Mouse (Mus musculus): Measurements from ENCODE around the gene Mllt11. TPM values are rescaled to one million over a fixed set of nuclear protein-coding genes. Genes with fewer than 3 reads are reported as not detected.
"Not testable (repeated sequence)": the region's sequence is repeated elsewhere in the genome, so short reads cannot be mapped to it uniquely, and the experiment has no call there.

Mllt11 gene
- polyA plus RNA-seq, 1 experiment from 2014 or later, result 17.1 TPM

DNA sequence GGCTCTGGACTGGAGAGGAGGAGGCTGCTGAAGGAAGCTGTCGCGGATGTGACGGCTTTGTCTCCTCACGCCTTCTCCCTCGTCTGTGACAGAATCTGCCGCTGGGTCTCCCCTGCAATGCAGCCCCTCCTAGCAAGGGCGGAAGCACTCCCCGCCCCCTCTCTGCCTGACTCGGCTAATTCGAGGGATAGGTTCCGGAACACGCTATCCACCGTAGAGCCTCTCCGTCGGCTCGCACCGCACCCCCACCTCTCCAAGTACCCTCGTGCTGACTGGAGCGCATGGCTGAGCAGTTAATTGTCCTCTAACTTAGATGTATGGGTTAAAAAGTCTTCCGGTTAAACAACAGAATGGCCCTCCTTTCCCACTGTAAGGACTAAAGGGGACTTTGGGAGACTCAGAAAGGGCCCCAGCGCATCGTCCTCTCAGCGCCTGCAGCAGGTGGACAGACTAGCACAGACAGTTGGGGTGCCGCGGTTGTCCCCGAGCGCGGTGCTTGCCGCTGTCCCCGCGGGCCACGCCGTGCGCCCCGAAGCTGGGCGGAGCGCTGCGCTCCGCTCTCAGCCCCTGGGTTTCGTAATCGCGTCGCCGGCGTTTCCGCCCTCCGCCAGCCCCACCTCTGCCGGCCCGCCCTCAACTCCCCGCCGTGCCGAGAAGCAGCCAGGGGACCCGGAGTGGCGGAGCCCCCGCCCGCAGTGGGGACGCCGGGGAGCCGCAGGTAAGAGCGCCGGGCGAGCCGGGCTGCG, 3.6 kb downstream of the Mllt11 start, which contains the start of gene Cdc42se1:
Cdc42se1 (plus strand) TSS at position 585 of the 746 bp plus-strand sequence.
- Histone ChIP-seq H3K4me3 (peak within 1 kb of the TSS; percentile 85), H3K4me1 (peaks cover 43% of the 10 kb centered on the region), H3K36me3 (peaks cover 46% of the 10 kb centered on the region), H3K9me3 (no peaks in the 10 kb centered on the region), H3K27ac (peak within 1 kb of the TSS; percentile 96), H3K4me2 (replicated peaks) (peak within 1 kb of the TSS; percentile 93), H3K27me3 (no peaks in the 10 kb centered on the region), H3K9ac (peak within 1 kb of the TSS; percentile 91)
- ATAC-seq (ENCODE audit: low FRiP score, low read depth), result peak; percentile 92
- 1% methylated on average over 64 of the region's 64 CpGs for WGBS

DNA sequence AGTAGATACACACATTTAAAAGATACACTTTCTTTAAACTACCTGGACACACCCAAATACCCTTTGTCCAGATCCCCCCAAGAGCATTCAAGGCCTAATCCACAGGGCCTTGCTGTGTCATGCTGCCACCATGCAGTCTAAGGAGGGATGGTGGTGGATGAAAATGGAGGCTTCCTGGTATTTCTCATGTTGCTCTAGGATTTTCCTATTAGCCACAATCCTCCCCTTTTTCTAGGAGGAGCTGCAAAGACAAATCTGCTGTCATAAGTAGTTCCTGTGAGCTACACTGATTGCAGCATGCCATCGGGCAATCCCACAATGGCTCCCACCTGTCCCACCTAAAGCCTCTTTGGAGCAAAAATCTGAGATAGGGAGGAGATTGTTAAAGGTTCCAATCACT, 4.8 kb downstream of the Mllt11 start:
- H3K4me2 ChIP-seq (replicated peaks), result peak overlapping the region; percentile 93
- no peaks in the 10 kb centered on the region for H3K9me3 ChIP-seq
- ATAC-seq (ENCODE audit: low FRiP score, low read depth), result no peak
- H3K4me1 ChIP-seq, result peaks cover 43% of the 10 kb centered on the region
- peak overlapping the region; percentile 91 for H3K9ac ChIP-seq
- H3K36me3 ChIP-seq, result peaks cover 46% of the 10 kb centered on the region
- peak overlapping the region; percentile 85 for H3K4me3 ChIP-seq
- WGBS, result 28% methylated on average over 1 of the region's 1 CpGs
- H3K27me3 ChIP-seq, result no peaks in the 10 kb centered on the region
- H3K27ac ChIP-seq, result peak overlapping the region; percentile 96; the same call in 1 of the 2 replicates

DNA sequence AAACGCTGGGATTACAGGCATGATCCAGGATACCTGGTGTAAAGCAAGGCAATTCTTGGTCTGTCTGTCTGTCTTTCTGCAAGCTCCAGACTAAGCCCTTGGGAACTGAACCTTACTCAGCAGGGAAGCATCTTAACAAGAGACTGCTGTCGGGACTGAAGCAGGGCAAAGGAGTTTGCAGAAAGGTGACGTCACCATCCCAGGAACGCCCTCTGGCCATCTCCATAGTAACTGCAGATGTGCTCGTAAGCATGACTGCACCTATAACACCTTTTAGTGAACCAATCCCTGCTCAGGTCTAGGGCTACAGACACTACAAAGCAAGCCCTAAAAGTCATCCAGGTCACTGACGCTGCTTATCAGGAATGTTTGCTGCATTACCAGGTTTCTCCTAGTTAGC, 7.7 kb downstream of the Mllt11 start:
- Histone ChIP-seq H3K4me1 (peaks cover 22% of the 10 kb centered on the region), H3K4me3 (no peak overlapping the region), H3K36me3 (peaks cover 58% of the 10 kb centered on the region), H3K27ac (no peak overlapping the region), H3K27me3 (no peaks in the 10 kb centered on the region), H3K9me3 (no peaks in the 10 kb centered on the region), H3K4me2 (replicated peaks) (no peak overlapping the region; the same call in 1 of the 2 replicates), H3K9ac (no peak overlapping the region; the same call in 1 of the 2 replicates)
- 27% methylated on average over 6 of the region's 6 CpGs for WGBS
- ATAC-seq (ENCODE audit: low FRiP score, low read depth), result no peak

DNA sequence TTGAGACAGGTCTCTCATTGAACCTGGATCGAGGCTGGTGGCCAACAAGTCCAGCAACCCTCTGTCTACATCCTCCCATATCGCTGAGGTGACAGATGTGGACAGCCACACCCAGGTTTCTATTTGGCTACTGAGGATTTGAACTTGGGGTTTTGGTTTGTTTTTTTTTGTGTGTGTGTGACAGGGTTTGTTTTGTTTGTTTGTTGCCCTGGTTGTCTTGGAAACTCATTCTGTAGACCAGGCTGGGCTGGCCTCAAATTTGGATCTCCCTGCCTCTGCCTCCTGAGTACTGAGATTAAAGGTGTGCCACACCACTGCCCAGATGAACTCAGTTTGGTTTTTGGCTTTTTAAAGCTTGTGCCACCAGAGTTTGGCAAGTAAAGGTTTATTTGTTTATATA, 8.9 kb downstream of the Mllt11 start:
- WGBS, result 95% methylated on average over 2 of the region's 2 CpGs
- Histone ChIP-seq H3K9me3 (no peaks in the 10 kb centered on the region), H3K4me3 (no peak overlapping the region), H3K27ac (no peak overlapping the region), H3K4me1 (peaks cover 27% of the 10 kb centered on the region), H3K4me2 (replicated peaks) (no peak overlapping the region), H3K27me3 (no peaks in the 10 kb centered on the region), H3K36me3 (peaks cover 64% of the 10 kb centered on the region), H3K9ac (no peak overlapping the region)
- ATAC-seq (ENCODE audit: low FRiP score, low read depth), result no peak

DNA sequence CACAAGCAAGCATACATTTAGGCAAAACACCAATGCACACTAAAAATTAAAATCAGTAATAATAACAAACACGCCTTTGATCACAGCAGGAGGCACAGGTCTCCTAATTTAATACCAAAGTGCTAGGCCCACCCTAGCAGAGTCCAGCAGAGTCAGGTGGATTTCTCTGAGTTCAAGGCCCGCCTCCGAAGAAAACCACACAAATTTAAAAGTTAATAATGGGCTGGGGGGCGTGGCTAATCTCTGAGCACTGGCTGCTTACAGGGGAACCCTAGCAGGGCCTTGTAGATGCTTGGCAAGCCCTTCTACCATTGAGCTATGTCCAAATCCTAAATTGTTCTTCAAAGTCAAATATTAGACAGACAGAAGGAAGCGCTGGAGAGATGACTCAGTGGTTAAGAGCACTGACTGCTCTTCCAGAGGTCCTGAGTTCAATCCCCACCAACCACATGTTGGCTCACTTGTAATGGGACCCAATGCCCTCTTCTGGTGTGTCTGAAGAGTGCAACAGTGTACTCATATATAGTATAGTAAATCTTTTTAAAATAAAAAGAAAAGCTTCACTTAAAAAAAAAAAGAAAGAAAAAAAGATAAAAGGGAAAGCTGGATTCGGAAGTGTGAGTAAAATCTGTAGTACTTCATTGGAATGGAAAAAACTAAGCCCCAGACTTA, 13.4 kb downstream of the Mllt11 start:
- H3K27me3 ChIP-seq, result no peaks in the 10 kb centered on the region
- peak overlapping the region; percentile 70 for H3K4me3 ChIP-seq
- H3K4me1 ChIP-seq, result peaks cover 13% of the 10 kb centered on the region
- peak overlapping the region; percentile 92 for H3K9ac ChIP-seq
- 78% methylated on average over 6 of the region's 6 CpGs for WGBS
- peak overlapping the region; percentile 100 for H3K27ac ChIP-seq
- no peaks in the 10 kb centered on the region for H3K9me3 ChIP-seq
- peak overlapping the region; percentile 71 for H3K4me2 ChIP-seq (replicated peaks)
- peaks cover 60% of the 10 kb centered on the region for H3K36me3 ChIP-seq
- ATAC-seq (ENCODE audit: low FRiP score, low read depth), result no peak

DNA sequence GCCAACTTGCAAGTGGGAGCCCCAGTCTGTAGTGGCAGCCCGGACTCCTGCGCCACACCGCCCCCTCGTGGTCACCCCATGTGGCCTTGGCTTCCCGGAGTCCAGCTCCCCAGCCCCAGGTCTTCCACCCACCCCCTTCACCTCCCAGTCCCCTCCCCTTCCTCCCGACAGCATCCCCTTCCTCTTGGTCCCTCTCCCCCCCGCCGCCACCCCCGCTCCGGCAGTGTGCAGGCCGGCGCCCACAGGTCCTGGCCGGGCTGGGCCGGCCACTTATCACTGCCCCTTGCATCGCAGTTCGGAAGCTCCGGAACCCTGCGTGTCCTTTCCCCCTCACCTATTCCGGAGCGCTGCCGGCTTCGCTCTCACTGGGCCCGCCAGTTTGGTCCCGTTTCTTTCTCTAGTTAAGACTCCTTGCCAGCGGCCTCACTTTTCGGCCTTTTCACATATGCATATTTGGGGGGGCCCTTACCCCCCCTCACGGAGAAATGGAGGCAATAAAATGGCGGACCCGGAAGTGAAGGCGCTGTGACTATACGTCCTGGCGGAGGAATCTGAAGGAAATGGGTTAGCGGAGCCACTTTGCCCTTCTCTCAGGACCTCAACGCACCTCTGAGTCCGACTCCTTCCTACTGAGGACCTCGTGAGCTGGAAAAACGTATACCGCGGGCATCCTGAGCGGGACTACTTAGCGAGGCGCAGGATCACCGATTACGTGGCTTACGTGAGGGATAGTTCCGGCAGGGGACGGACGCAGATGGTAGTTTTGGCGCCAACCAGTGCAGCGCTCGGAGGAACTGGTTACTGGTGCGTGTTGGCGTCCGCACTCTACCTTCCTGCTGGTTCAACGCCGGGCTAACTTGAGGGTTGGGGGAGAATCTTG, 14.5 kb downstream of the Mllt11 start, which contains the start of gene Gabpb2:
Gabpb2 (minus strand) TSS at position 662 of the 880 bp plus-strand sequence.
- Histone ChIP-seq H3K27ac (peak within 1 kb of the TSS; percentile 100), H3K36me3 (peaks cover 50% of the 10 kb centered on the region)
- under 1% methylated on average over 55 of the region's 56 CpGs for WGBS

DNA sequence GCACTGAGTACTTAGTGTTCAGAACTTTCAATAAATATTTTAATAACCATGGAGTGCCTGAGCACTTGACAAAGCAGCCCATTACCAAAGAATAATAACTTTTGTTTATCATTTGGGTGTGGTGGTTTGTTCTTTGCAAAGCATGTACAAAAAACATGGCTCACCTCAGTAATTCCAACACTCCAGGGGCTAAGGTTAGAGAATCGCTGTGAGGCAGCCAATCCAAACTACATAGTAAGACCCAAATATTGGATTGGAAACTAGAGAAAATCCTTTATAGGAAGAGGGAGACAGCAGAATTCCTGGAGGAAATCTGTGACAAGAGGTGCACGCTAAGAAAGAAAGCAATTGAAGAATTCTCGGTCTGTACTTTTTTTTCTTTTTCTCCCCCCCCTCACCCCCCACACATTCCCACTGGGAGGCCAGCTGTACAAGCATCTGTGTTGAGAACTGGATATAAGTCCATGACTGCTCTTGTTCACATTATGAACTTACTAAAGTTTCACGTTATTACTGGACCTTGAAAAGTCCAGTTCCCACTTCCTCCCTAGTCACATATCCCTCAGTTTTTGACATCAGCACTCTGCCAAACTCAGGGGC, 15.2 kb downstream of the Mllt11 start:
- H3K27me3 ChIP-seq, result no peaks in the 10 kb centered on the region
- 12% methylated on average over 4 of the region's 4 CpGs for WGBS
- peak overlapping the region; percentile 100 for H3K27ac ChIP-seq
- H3K4me1 ChIP-seq, result peaks cover 13% of the 10 kb centered on the region
- H3K4me2 ChIP-seq (replicated peaks), result peak overlapping the region; percentile 71
- peak; percentile 43; the same call in 1 of the 2 replicates for ATAC-seq (ENCODE audit: low FRiP score, low read depth)
- H3K36me3 ChIP-seq, result peaks cover 49% of the 10 kb centered on the region
- H3K9ac ChIP-seq, result peak overlapping the region; percentile 92
- peak overlapping the region; percentile 70 for H3K4me3 ChIP-seq
- H3K9me3 ChIP-seq, result no peaks in the 10 kb centered on the region

More for the DNA sequence above, 14.5 kb downstream of the Mllt11 start, which contains the start of gene Gabpb2:
- Histone ChIP-seq H3K9ac (peak within 1 kb of the TSS; percentile 92), H3K4me2 (replicated peaks) (peak within 1 kb of the TSS; percentile 71), H3K9me3 (no peaks in the 10 kb centered on the region), H3K4me1 (peaks cover 13% of the 10 kb centered on the region), H3K27me3 (no peaks in the 10 kb centered on the region), H3K4me3 (peak within 1 kb of the TSS; percentile 70)
- ATAC-seq (ENCODE audit: low FRiP score, low read depth), result peak; percentile 94

DNA sequence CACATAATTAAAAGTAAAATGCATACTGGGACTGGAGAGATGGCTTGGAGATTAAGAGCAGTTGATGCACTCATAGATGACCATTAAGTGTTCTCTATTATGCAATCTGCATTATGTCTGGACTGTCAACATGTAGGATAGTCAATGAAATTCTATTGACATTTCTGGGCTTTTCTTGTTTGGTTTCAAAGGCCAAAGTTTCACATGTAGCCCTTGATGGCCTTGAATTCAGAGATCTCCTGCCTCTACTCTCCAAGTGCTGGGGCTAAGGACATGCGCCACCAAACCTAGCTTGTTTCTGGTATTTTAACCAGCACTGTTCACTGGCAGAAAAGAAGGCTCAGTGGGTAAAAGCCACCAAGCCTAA, 18.4 kb downstream of the Mllt11 start:
- Histone ChIP-seq H3K36me3 (peaks cover 46% of the 10 kb centered on the region), H3K4me3 (no peak overlapping the region), H3K27ac (no peak overlapping the region), H3K4me1 (peaks cover 12% of the 10 kb centered on the region), H3K9me3 (no peaks in the 10 kb centered on the region), H3K4me2 (replicated peaks) (no peak overlapping the region), H3K9ac (no peak overlapping the region), H3K27me3 (no peaks in the 10 kb centered on the region)
- no peak for ATAC-seq (ENCODE audit: low FRiP score, low read depth)
- WGBS, result 94% methylated on average over 1 of the region's 1 CpGs

DNA sequence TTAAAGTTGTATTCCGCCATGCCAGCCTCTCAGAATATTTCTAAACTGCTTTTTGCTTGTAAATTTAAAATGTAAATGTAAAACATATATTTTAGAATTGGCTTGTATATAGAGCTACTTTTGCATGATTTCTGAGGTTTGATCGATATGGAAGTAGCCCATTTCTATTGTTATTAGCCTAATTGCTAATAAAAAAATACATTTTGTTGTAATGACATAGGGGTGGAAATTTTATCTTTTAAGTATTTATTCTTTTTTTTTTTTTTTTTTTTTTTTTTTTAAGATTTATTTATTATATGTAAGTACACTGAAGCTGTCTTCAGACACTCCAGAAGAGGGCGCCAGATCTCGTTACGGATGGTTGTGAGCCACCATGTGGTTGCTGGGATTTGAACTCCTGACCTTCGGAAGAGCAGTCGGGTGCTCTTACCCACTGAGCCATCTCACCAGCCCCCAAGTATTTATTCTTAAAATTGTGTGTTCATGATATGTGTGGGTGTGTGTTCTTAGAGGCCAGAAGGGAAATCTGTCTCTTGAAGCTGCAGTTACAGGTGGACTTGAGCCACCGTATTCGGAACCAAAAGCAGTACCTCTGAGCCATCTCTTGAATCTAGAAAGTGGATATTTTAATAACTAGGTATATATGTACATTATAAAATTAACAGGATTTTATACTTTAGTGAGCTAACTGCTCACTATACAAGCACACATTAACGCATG, 18.9 kb downstream of the Mllt11 start:
- ATAC-seq (ENCODE audit: low FRiP score, low read depth), result not testable (repeated sequence)

DNA sequence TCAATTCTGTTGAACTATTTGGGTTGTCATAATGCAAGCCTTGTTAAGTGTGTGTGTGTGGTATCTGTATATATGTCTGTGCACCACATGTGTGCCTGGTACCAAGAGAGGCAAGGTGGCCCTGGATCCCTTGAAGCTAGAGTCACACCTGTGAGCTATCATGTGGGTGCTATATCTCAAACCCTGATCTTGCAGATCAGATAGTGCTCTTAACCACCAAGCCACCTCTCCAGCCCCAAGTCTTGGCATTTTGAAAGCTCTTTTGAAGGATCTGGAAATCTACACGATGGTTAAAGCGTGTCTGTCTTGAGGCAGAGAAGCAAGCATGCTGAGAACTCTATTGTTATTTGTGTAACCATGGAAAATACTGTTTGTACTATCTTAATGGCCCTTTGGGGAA, 21.4 kb downstream of the Mllt11 start:
- Histone ChIP-seq H3K9me3 (no peaks in the 10 kb centered on the region), H3K9ac (no peak overlapping the region), H3K4me3 (no peak overlapping the region), H3K36me3 (peaks cover 67% of the 10 kb centered on the region), H3K27ac (no peak overlapping the region), H3K4me2 (replicated peaks) (no peak overlapping the region), H3K4me1 (no peaks in the 10 kb centered on the region), H3K27me3 (no peaks in the 10 kb centered on the region)
- 85% methylated on average over 2 of the region's 2 CpGs for WGBS
- no peak for ATAC-seq (ENCODE audit: low FRiP score, low read depth)

More for the DNA sequence above, 18.9 kb downstream of the Mllt11 start:
- not testable (repeated sequence) for H3K9me3 ChIP-seq; H3K9ac ChIP-seq; H3K4me2 ChIP-seq (replicated peaks); H3K4me3 ChIP-seq; H3K27me3 ChIP-seq; H3K4me1 ChIP-seq; H3K27ac ChIP-seq
- whole genome bisulfite sequencing, result 85% methylated on average over 9 of the region's 10 CpGs
- peaks cover 48% of the 10 kb centered on the region for H3K36me3 ChIP-seq

DNA sequence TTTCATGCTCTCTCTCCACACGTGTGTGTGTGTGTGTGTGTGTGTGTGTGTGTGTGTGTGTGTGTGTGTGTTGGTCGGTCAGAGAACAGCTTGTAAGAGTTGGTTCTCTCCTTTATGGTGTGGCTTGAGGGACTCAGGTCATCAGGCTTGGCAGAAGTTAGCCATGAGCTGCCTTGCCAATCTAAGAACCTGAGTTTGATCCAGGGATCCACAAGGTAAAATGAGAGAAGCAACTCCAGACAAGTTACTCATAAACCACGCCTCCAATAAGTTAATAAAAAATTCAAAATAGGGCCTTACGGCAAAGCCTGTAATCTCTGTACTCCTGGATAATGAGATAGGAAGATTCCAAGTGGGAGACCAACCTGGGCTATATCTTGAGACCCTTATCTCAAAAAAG, 23.7 kb downstream of the Mllt11 start:
- Histone ChIP-seq H3K9ac (no peak overlapping the region), H3K36me3 (peaks cover 72% of the 10 kb centered on the region), H3K4me3 (no peak overlapping the region), H3K4me1 (no peaks in the 10 kb centered on the region), H3K9me3 (no peaks in the 10 kb centered on the region), H3K4me2 (replicated peaks) (no peak overlapping the region), H3K27ac (no peak overlapping the region), H3K27me3 (no peaks in the 10 kb centered on the region)
- 78% methylated on average over 4 of the region's 4 CpGs for WGBS
- no peak for ATAC-seq (ENCODE audit: low FRiP score, low read depth)

All from limb, embryonic 13.5 days (tissue).